Mouse (Mus musculus) testis, adult 2 months (tissue): ENCODE measurements around the gene H2al1m.

Experiments
- CTCF ChIP-seq: fragments of 200-500 bp; IDR thresholded peaks from 2 replicates; pipeline ENCODE4 v1.5.1; 2012; ENCODE audit warnings: low read depth, mild to moderate bottlenecking, inconsistent platforms, low read length, moderate library complexity; ENCODE audit not compliant: control insufficient read depth, insufficient read depth, insufficient replicate concordance
- POLR2A ChIP-seq: fragments of 200-500 bp; IDR thresholded peaks from 2 replicates; pipeline ENCODE4 v1.6.1; 2012; ENCODE audit warnings: low read depth, mild to moderate bottlenecking, inconsistent platforms, low read length, moderate library complexity; ENCODE audit not compliant: control insufficient read depth

DNA sequence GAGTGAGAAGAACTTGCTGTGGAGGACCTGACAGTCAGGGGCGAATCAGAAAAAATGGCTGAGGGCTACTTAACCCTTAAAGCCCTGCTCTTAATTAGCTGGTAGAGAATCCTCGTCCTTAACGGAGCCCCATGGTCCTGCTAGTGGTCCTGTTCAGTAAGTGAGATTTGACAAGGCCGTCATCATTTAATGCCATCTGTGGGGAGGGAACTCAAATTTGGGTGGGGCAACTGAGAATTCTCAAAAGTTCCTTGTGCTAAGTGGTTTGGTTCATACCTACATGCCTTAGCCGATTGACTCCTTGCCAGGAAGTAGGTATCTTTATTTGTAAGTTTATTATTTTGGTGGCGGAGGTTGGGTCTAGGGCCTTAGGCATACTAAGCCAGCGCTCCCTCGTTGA is 9.2 kb upstream of the H2al1m start:
- TF ChIP-seq POLR2A (no peak), CTCF (no peak)
